Mouse (Mus musculus) liver, embryonic 14.5 days (tissue): ENCODE measurements at regions not wholly inside any gene's neighbourhood (a gene's known extent, or its start where the extent isn't known, plus 50 kb on each side); places are given as distances from the start of the nearest gene placed in this dataset.

Experiments used
- CTCF ChIP-seq: IDR thresholded peaks from 2 replicates; pipeline ENCODE4 v1.5.1; 2016; ENCODE audit warnings: antibody characterized with exemption, low read depth, control low read depth
- EP300 ChIP-seq: IDR thresholded peaks from 2 replicates; pipeline ENCODE4 v1.6.1; 2016; ENCODE audit warnings: antibody characterized with exemption, low read depth

DNA sequence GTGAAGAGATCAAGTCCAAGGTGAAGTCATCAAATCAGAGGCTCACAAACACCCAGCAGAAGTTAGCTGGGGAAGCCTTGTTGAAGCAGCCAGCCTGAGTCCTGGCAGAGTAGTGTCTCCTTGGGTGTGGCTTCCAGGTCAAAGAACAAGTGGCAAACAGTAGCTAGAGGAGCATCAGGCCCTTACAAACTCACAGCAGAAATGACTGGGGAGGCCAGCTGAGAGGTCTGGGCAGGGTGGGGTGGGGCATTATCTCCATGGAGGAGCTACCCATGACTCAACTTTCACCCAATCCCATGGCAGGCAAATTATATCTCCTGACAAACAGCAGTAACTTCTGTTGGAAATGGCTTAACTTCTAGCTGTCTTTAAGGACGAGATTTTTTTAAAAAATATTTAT lies 60.6 kb upstream of the Cxcl14 start:
- TF ChIP-seq EP300 (no peak), CTCF (no peak)
